Comparison of ENCODE assay signal across 11 mouse cellular contexts in the genomic region with DNA sequence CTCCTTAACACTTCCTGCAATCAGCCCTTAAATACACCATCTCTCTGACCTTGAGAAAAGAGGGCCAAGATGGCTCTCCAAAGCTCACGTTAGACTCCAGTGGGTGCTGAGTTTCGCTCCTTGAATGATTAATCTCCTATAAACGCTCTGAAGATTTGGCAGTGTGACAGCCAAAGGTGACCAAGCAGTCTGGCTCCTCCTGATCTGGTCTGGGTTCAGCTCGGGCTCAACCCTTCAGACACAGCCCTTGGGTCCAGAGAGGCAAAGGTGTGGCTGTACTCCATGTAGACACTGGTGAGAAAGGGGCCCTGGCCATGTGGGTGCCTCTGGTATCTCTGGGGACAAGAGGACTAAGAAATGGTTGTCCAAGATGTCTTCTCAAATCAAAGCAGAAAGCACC. TPM values are rescaled to one million over a fixed set of nuclear protein-coding genes. Genes with fewer than 3 reads are reported as not detected.
DNase-seq lines count a peak whose midpoint lies in the region; ATAC-seq and TF ChIP-seq lines count a peak whose summit lies in the region.
"Had no signal": no experiment of that assay in that cellular context is flagged by ENCODE, and none has a peak within 500 bp of the region (broad histone marks: within the 10 kb centered on the region; RNA-seq: fewer than 3 reads in every experiment).

No protein-coding gene starts in this region.

- no peaks in the 10 kb centered on the region for H3K36me3 ChIP-seq in forebrain, embryonic 15.5 days
- H3K36me3 ChIP-seq in forebrain, embryonic 13.5 days (ENCODE audit: poor library complexity, severe bottlenecking), result 0 out of 2 replicates have a peak, but pooled peaks cover 13% of the 10 kb centered on the region
- peaks cover 6% of the 10 kb centered on the region for H3K36me3 ChIP-seq in liver, postnatal 0 days (replicated peaks; ENCODE audit: insufficient read depth, low read length)
- H3K36me3 ChIP-seq: limb, embryonic 15.5 days had no signal

- WGBS in forebrain, embryonic 15.5 days, result 90% methylated on average over 4 of the region's 4 CpGs
- WGBS in forebrain, embryonic 13.5 days, result 91% methylated on average over 4 of the region's 4 CpGs
- 53% methylated on average over 4 of the region's 4 CpGs for WGBS in liver, postnatal 0 days (ENCODE audit: insufficient replicate concordance)

- DNase-seq in spleen, adult 12 weeks (ENCODE audit: low spot score), result peak; percentile 70
- DNase-seq in spleen, adult 18-20 months, result no peak
- peak; percentile 65 for DNase-seq in liver, postnatal 0 days
- no peak for DNase-seq in frontal cortex, adult 2 months (ENCODE audit: extremely low spot score in 1 of 2, low spot score in 1 of 2)
- no peak for DNase-seq in lung, postnatal 4 days
- DNase-seq in embryo, embryonic 10.5 days (ENCODE audit: low spot score), result no peak

- no peak overlapping the region for H3K4me2 ChIP-seq in forebrain, embryonic 15.5 days (replicated peaks)
- H3K4me2 ChIP-seq in forebrain, embryonic 13.5 days, result no peak overlapping the region
- peak overlapping the region; percentile 19; the same call in 1 of the 2 replicates for H3K4me2 ChIP-seq in liver, postnatal 0 days (ENCODE audit: low read depth, low read length)
- H3K4me2 ChIP-seq: limb, embryonic 15.5 days had no signal

- ATAC-seq in forebrain, embryonic 15.5 days (replicated peaks), result peak; percentile 51; the same call in 1 of the 2 replicates
- ATAC-seq in forebrain, embryonic 13.5 days, result no peak
- ATAC-seq in liver, postnatal 0 days, result peak; percentile 75

- H3K9ac ChIP-seq in forebrain, embryonic 15.5 days (replicated peaks), result no peak overlapping the region
- no peak overlapping the region for H3K9ac ChIP-seq in forebrain, embryonic 13.5 days
- 0 out of 2 replicates have a peak overlapping the region, but pooled peaks have one; percentile 21 for H3K9ac ChIP-seq in liver, postnatal 0 days (replicated peaks)
- H3K9ac ChIP-seq: limb, embryonic 15.5 days had no signal

- no peaks in the 10 kb centered on the region for H3K9me3 ChIP-seq in forebrain, embryonic 15.5 days
- H3K9me3 ChIP-seq in forebrain, embryonic 13.5 days (replicated peaks), result no peaks in the 10 kb centered on the region
- H3K9me3 ChIP-seq in liver, postnatal 0 days (ENCODE audit: low read length), result no peaks in the 10 kb centered on the region
- H3K9me3 ChIP-seq: hindbrain, embryonic 10.5 days; limb, embryonic 15.5 days had no signal

- H3K4me3 ChIP-seq in forebrain, embryonic 15.5 days, result no peak overlapping the region
- no peak overlapping the region for H3K4me3 ChIP-seq in forebrain, embryonic 13.5 days
- H3K4me3 ChIP-seq in liver, postnatal 0 days (ENCODE audit: low read depth, low read length), result no peak overlapping the region
- H3K4me3 ChIP-seq: hindbrain, embryonic 10.5 days; left cerebral cortex, adult 2 months; limb, embryonic 15.5 days had no signal

- peak; percentile 57; the same call in 1 of the 2 replicates for TF ChIP-seq EP300 in liver, postnatal 0 days (IDR thresholded peaks at IDR 0.05; ENCODE audit: low read depth)

- H3K4me1 ChIP-seq in forebrain, embryonic 15.5 days, result peaks cover 10% of the 10 kb centered on the region
- H3K4me1 ChIP-seq in forebrain, embryonic 13.5 days, result peaks cover 19% of the 10 kb centered on the region
- peaks cover 63% of the 10 kb centered on the region for H3K4me1 ChIP-seq in liver, postnatal 0 days (ENCODE audit: insufficient read depth)
- H3K4me1 ChIP-seq: limb, embryonic 15.5 days had no signal

- H3K27ac ChIP-seq in forebrain, embryonic 15.5 days (replicated peaks), result no peak overlapping the region
- no peak overlapping the region for H3K27ac ChIP-seq in forebrain, embryonic 13.5 days
- H3K27ac ChIP-seq in liver, postnatal 0 days (ENCODE audit: low read depth), result peak overlapping the region; percentile 68
- H3K27ac ChIP-seq: hindbrain, embryonic 10.5 days; limb, embryonic 15.5 days had no signal

- no peaks in the 10 kb centered on the region for H3K27me3 ChIP-seq in forebrain, embryonic 15.5 days
- H3K27me3 ChIP-seq in forebrain, embryonic 13.5 days, result no peaks in the 10 kb centered on the region
- H3K27me3 ChIP-seq in liver, postnatal 0 days (ENCODE audit: insufficient read depth, low read length), result no peaks in the 10 kb centered on the region
- H3K27me3 ChIP-seq: limb, embryonic 15.5 days had no signal

- TF ChIP-seq CTCF in liver, postnatal 0 days (IDR thresholded peaks at IDR 0.05; ENCODE audit: low read depth), result no peak

RNA-seq across cellular contexts. Expression of a gene that starts 27.9 kb away (rescaled TPM):
- polyA plus RNA-seq in forebrain, embryonic 15.5 days (2015; fragmentation: Nextera tagmentation; extraction: Ambion mirVana), result 10.9 and 11.3 TPM in 2 replicates
- 10.2 and 11.7 TPM in 2 replicates for polyA plus RNA-seq in forebrain, embryonic 13.5 days (2015; fragmentation: Nextera tagmentation; extraction: Ambion mirVana)
- 6.6 and 7.0 TPM in 2 replicates for polyA plus RNA-seq in liver, postnatal 0 days (2015; fragmentation: Nextera tagmentation; extraction: Ambion mirVana)
- polyA plus RNA-seq in frontal cortex, adult 2 months (2012; rRNA removed), result 41.0 and 44.9 TPM in 2 replicates

Comparison
In these comparisons a context has a peak if more than half of its experiments do, and no peak if none do; other contexts are left out.
1. DNase-seq: peak in spleen, adult 12 weeks (single experiment) and liver, postnatal 0 days (single experiment); none in spleen, adult 18-20 months (0 of 2), frontal cortex, adult 2 months (0 of 2), lung, postnatal 4 days (0 of 2) and embryo, embryonic 10.5 days (single experiment).